Mouse (Mus musculus) retina, adult 2 months (tissue): Measurements from ENCODE around the gene Ugt1a6a.
"Not testable (repeated sequence)": the region's sequence is repeated elsewhere in the genome, so short reads cannot be mapped to it uniquely, and the experiment has no call there.

ENCODE experiments used
- DNase-seq: peaks from one replicate; pipeline ENCODE4 v3.0.0-alpha.2; 2012; ENCODE audit warnings: low read depth, low spot score

Gene Ugt1a6a

GRCm38 (mm10) chr1:88135229-88135904, 758 bp downstream of the Ugt1a6a start:
- DNase-seq, result not testable (repeated sequence)

GRCm38 (mm10) chr1:88136646-88137045, 2.0 kb downstream of the Ugt1a6a start:
- no peak for DNase-seq

GRCm38 (mm10) chr1:88137264-88137663, 2.7 kb downstream of the Ugt1a6a start:
- DNase-seq, result no peak

GRCm38 (mm10) chr1:88138145-88138544, 3.5 kb downstream of the Ugt1a6a start:
- DNase-seq, result no peak

- DNase-seq, result not testable (repeated sequence)
Observed at GRCm38 (mm10) chr1:88140492-88140891, 5.9 kb downstream of the Ugt1a6a start.

- DNase-seq, result not testable (repeated sequence)
Observed at GRCm38 (mm10) chr1:88143966-88144675, 9.5 kb downstream of the Ugt1a6a start.

- DNase-seq, result not testable (repeated sequence)
Observed at GRCm38 (mm10) chr1:88145278-88145677, 10.7 kb downstream of the Ugt1a6a start.

- DNase-seq, result not testable (repeated sequence)
Observed at GRCm38 (mm10) chr1:88150133-88150532, 15.5 kb downstream of the Ugt1a6a start.

- no peak for DNase-seq
Observed at GRCm38 (mm10) chr1:88158430-88158829, 23.8 kb downstream of the Ugt1a6a start.

- DNase-seq, result no peak
Observed at GRCm38 (mm10) chr1:88165711-88166110, 31.1 kb downstream of the Ugt1a6a start, which contains the start of gene Ugt1a5. TSS of gene Ugt1a5 (plus strand) at chr1:88166012.

- not testable (repeated sequence) for DNase-seq
Observed at GRCm38 (mm10) chr1:88172190-88172589, 37.6 kb downstream of the Ugt1a6a start.

GRCm38 (mm10) chr1:88179657-88180056, 45.0 kb downstream of the Ugt1a6a start:
- DNase-seq, result no peak

- no peak for DNase-seq
Observed at GRCm38 (mm10) chr1:88186325-88186935, 51.8 kb downstream of the Ugt1a6a start.

- DNase-seq, result no peak
Observed at GRCm38 (mm10) chr1:88192136-88192535, 57.5 kb downstream of the Ugt1a6a start.

GRCm38 (mm10) chr1:88195687-88196086, 61.1 kb downstream of the Ugt1a6a start:
- DNase-seq, result no peak

GRCm38 (mm10) chr1:88197443-88197842, 62.8 kb downstream of the Ugt1a6a start:
- no peak for DNase-seq

- DNase-seq, result no peak
Observed at GRCm38 (mm10) chr1:88199996-88200395, 65.4 kb downstream of the Ugt1a6a start.

GRCm38 (mm10) chr1:88200456-88200855, 65.8 kb downstream of the Ugt1a6a start, which contains the start of gene Ugt1a2:
TSS of gene Ugt1a2 (plus strand) at chr1:88200601.
- DNase-seq, result no peak

- DNase-seq, result no peak
Observed at GRCm38 (mm10) chr1:88205294-88205922, 70.8 kb downstream of the Ugt1a6a start, which contains the start of gene Dnajb3. TSS of gene Dnajb3 (minus strand) at chr1:88205782.

GRCm38 (mm10) chr1:88206843-88207479, 72.4 kb downstream of the Ugt1a6a start:
- DNase-seq, result no peak

- DNase-seq, result no peak
Observed at GRCm38 (mm10) chr1:88211812-88212211, 77.2 kb downstream of the Ugt1a6a start, which contains the start of gene Ugt1a1. TSS of gene Ugt1a1 (plus strand) at chr1:88211959.
